ENCODE assay signal across 8 mouse cellular contexts in genomic region chr2:68320670-68321069, GRCm38 (mm10).
DNase-seq lines count a peak whose midpoint lies in the region; ATAC-seq and TF ChIP-seq lines count a peak whose summit lies in the region.
"Had no signal": no experiment of that assay in that cellular context is flagged by ENCODE, and none has a peak within 500 bp of the region (broad histone marks: within the 10 kb centered on the region; RNA-seq: fewer than 3 reads in every experiment).

No protein-coding gene starts in this region.

- H3K4me2 ChIP-seq in lung, embryonic 16.5 days (ENCODE audit: low read depth, low read length), result no peak overlapping the region
- peak overlapping the region; percentile 38 for H3K4me2 ChIP-seq in forebrain, embryonic 16.5 days (ENCODE audit: low read length)
- peak overlapping the region; percentile 26 for H3K4me2 ChIP-seq in neural tube, embryonic 13.5 days

- TF ChIP-seq POLR2A in thymus, adult 2 months (IDR thresholded peaks at IDR 0.05; ENCODE audit: control insufficient read depth, extremely low read depth, insufficient read depth, low read length, poor library complexity), result no peak

- H3K27ac ChIP-seq in lung, embryonic 16.5 days (ENCODE audit: low read length), result no peak overlapping the region
- peak overlapping the region; percentile 66 for H3K27ac ChIP-seq in forebrain, embryonic 16.5 days (ENCODE audit: low read length)
- H3K27ac ChIP-seq in neural tube, embryonic 13.5 days (replicated peaks), result peak overlapping the region; percentile 73
- H3K27ac ChIP-seq in thymus, adult 2 months (ENCODE audit: control insufficient read depth, insufficient read depth, low read length), result no peak overlapping the region

- no peaks in the 10 kb centered on the region for H3K9me3 ChIP-seq in lung, embryonic 16.5 days (ENCODE audit: control insufficient read depth, low read length)
- no peaks in the 10 kb centered on the region for H3K9me3 ChIP-seq in forebrain, embryonic 16.5 days (ENCODE audit: control insufficient read depth, low read length)
- no peaks in the 10 kb centered on the region for H3K9me3 ChIP-seq in neural tube, embryonic 13.5 days

- no peak overlapping the region for H3K9ac ChIP-seq in lung, embryonic 16.5 days (ENCODE audit: low read length)
- H3K9ac ChIP-seq in forebrain, embryonic 16.5 days (replicated peaks; ENCODE audit: low read depth, low read length), result peak overlapping the region; percentile 5; the same call in 1 of the 2 replicates
- H3K9ac ChIP-seq in neural tube, embryonic 13.5 days, result peak overlapping the region; percentile 31; the same call in 1 of the 2 replicates

- peak; percentile 82 for ATAC-seq in lung, embryonic 16.5 days (ENCODE audit: low read depth)
- peak; percentile 81 for ATAC-seq in forebrain, embryonic 16.5 days
- 0 out of 2 replicates have a peak, but pooled peaks have one; percentile 32 for ATAC-seq in neural tube, embryonic 13.5 days (ENCODE audit: low read depth)

- 24% methylated on average over 10 of the region's 10 CpGs for WGBS in lung, embryonic 16.5 days
- 3% methylated on average over 10 of the region's 10 CpGs for WGBS in forebrain, embryonic 16.5 days
- WGBS in neural tube, embryonic 13.5 days, result 18% methylated on average over 10 of the region's 10 CpGs
- 51% methylated on average over 10 of the region's 10 CpGs for WGBS in thymus, adult 2 months

- no peaks in the 10 kb centered on the region for H3K36me3 ChIP-seq in lung, embryonic 16.5 days (ENCODE audit: control insufficient read depth, insufficient read depth, low read length)
- no peaks in the 10 kb centered on the region for H3K36me3 ChIP-seq in forebrain, embryonic 16.5 days (ENCODE audit: control insufficient read depth, insufficient read depth)
- no peaks in the 10 kb centered on the region for H3K36me3 ChIP-seq in neural tube, embryonic 13.5 days
- H3K36me3 ChIP-seq in thymus, adult 2 months (ENCODE audit: control insufficient read depth, insufficient read depth, low read length), result no peaks in the 10 kb centered on the region

- H3K4me3 ChIP-seq in lung, embryonic 16.5 days (ENCODE audit: low read length), result no peak overlapping the region
- H3K4me3 ChIP-seq in forebrain, embryonic 16.5 days (replicated peaks; ENCODE audit: low read length), result 0 out of 2 replicates have a peak overlapping the region, but pooled peaks have one; percentile 6
- H3K4me3 ChIP-seq in neural tube, embryonic 13.5 days, result no peak overlapping the region
- H3K4me3 ChIP-seq in thymus, adult 2 months (ENCODE audit: control insufficient read depth, insufficient read depth, low read length), result no peak overlapping the region
- H3K4me3 ChIP-seq: megakaryocyte, embryonic 14.5 days had no signal

- H3K27me3 ChIP-seq in lung, embryonic 16.5 days (ENCODE audit: control insufficient read depth, insufficient read depth, low read depth, low read length), result no peaks in the 10 kb centered on the region
- H3K27me3 ChIP-seq in forebrain, embryonic 16.5 days (replicated peaks; ENCODE audit: control insufficient read depth, insufficient read depth, low read length), result no peaks in the 10 kb centered on the region
- no peaks in the 10 kb centered on the region for H3K27me3 ChIP-seq in neural tube, embryonic 13.5 days
- no peaks in the 10 kb centered on the region for H3K27me3 ChIP-seq in thymus, adult 2 months (ENCODE audit: control insufficient read depth, insufficient read depth, low read length)
- H3K27me3 ChIP-seq: megakaryocyte, embryonic 14.5 days had no signal

- H3K4me1 ChIP-seq in lung, embryonic 16.5 days (replicated peaks; ENCODE audit: control insufficient read depth, insufficient read depth, low read length), result no peaks in the 10 kb centered on the region; the same call in 1 of the 2 replicates
- H3K4me1 ChIP-seq in forebrain, embryonic 16.5 days (replicated peaks; ENCODE audit: control insufficient read depth, insufficient read depth, low read length), result peaks cover 21% of the 10 kb centered on the region
- peaks cover 37% of the 10 kb centered on the region for H3K4me1 ChIP-seq in neural tube, embryonic 13.5 days (replicated peaks)
- no peaks in the 10 kb centered on the region for H3K4me1 ChIP-seq in thymus, adult 2 months (replicated peaks; ENCODE audit: control insufficient read depth, insufficient read depth, low read length)
- H3K4me1 ChIP-seq: megakaryocyte, embryonic 14.5 days had no signal

- no peak for TF ChIP-seq CTCF in thymus, adult 2 months (IDR thresholded peaks at IDR 0.05; ENCODE audit: borderline replicate concordance, control insufficient read depth, extremely low read depth, insufficient read depth, low read length, poor library complexity)

- DNase-seq in lung, adult 18-20 months, result no peak
- peak; percentile 72 for DNase-seq in layer of hippocampus, adult 11-12 months (ENCODE audit: low spot score)
- no peak for DNase-seq in ovary, postnatal 10 days (ENCODE audit: low spot score)
- DNase-seq in thymus, adult 2 months, result no peak

Comparison
In these comparisons a context has a peak if more than half of its experiments do, and no peak if none do; other contexts are left out.
1. ATAC-seq: peak in every context shown above with its lines; median percentile 82 in lung, embryonic 16.5 days; 81 in forebrain, embryonic 16.5 days; 32 in neural tube, embryonic 13.5 days.
2. H3K27ac ChIP-seq: peak in forebrain, embryonic 16.5 days (single experiment) and neural tube, embryonic 13.5 days (single experiment); none in lung, embryonic 16.5 days (single experiment) and thymus, adult 2 months (single experiment).